Mouse (Mus musculus) heart, embryonic 13.5 days (tissue): ENCODE measurements around the gene P2rx4. TPM values are rescaled to one million over a fixed set of nuclear protein-coding genes. Genes with fewer than 3 reads are reported as not detected.
A peak's percentile ranks its signal among the peaks of the same experiment; 100 is the strongest.

ENCODE experiments used
- ATAC-seq: fragments of 200-750 bp; cut with Nextera tagmentation; 2 replicates; pipeline ENCODE4 v1.8.0; 2017; ENCODE audit warnings: moderate TSS enrichment; ENCODE audit not compliant: insufficient number of reproducible peaks, low FRiP score, low TSS enrichment; ENCODE audit errors: extremely low read depth
- H3K27ac ChIP-seq: fragments of 300-500 bp; sonication (generic); replicated peaks from 2 replicates; pipeline ENCODE4 v1.5.1; 2015; ENCODE audit warnings: moderate library complexity, mild to moderate bottlenecking, inconsistent platforms
- H3K27me3 ChIP-seq: fragments of 300-500 bp; sonication (generic); replicated peaks from 2 replicates; pipeline ENCODE4 v1.6.1; 2015; ENCODE audit warnings: mild to moderate bottlenecking, inconsistent platforms
- H3K36me3 ChIP-seq: fragments of 300-500 bp; sonication (generic); 2 replicates; pipeline ENCODE4 v1.6.1; 2015; ENCODE audit warnings: mild to moderate bottlenecking, inconsistent platforms
- H3K4me1 ChIP-seq: fragments of 300-500 bp; sonication (generic); 2 replicates; pipeline ENCODE4 v1.6.1; 2015; ENCODE audit warnings: inconsistent platforms
- H3K4me2 ChIP-seq: fragments of 300-500 bp; sonication (generic); 2 replicates; pipeline ENCODE4 v1.6.1; 2015; ENCODE audit warnings: inconsistent platforms, mild to moderate bottlenecking, moderate library complexity
- H3K4me3 ChIP-seq: fragments of 300-500 bp; sonication (generic); 2 replicates; pipeline ENCODE4 v1.5.1; 2015; ENCODE audit warnings: moderate library complexity, mild to moderate bottlenecking, inconsistent platforms
- H3K9ac ChIP-seq: fragments of 300-500 bp; sonication (generic); 2 replicates; pipeline ENCODE4 v1.6.1; 2015; ENCODE audit warnings: inconsistent platforms, mild to moderate bottlenecking, moderate library complexity
- H3K9me3 ChIP-seq: fragments of 300-500 bp; sonication (generic); 2 replicates; pipeline ENCODE4 v1.6.1; 2016; ENCODE audit warnings: inconsistent platforms
- WGBS: fragments of 180-500 bp; shearing (Covaris S2); methylation state at CpG from one replicate; pipeline ENCODE4 v1.1.7; 2015; ENCODE audit warnings: mixed read lengths; 5-methylcytosine and 5-hydroxymethylcytosine counted together
- microRNA-seq: library from miRNA; unstranded; fragments of <30 nt; microRNA quantifications from one replicate; pipeline ENCODE4, GENCODE M21; 2016
- polyA plus RNA-seq: library from polyadenylated mRNA; unstranded; fragments of >200 nt; fragmentation: Nextera tagmentation; extraction: Ambion mirVana; gene quantifications from 2 replicates; pipeline ENCODE4 v1.2.1, GENCODE M21; 2015

The P2rx4 gene
- polyA plus RNA-seq, 1 experiment from 2014 or later = 14.4 TPM

DNA sequence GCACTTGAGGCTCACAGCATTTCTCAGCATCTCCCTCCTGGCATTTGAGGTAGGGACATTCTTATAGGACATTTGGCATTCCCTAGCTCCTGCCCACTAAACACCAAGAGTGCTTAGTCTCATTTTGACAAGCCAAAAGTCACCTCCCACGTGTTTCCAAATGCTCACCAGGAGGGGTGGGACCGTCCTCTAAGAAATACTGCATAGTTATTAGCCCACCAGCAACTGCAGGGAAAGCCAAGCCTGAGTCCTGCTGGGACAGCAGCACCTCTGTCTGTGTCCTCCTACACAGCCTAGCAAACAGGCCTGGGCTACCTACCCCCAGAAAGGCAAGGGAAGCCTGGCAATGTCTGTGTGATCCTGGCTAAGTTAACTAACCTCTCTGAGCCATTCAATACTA is 70.0 kb downstream of the P2rx4 start:
- Histone ChIP-seq H3K36me3 (peaks cover 6% of the 10 kb centered on the region), H3K4me1 (peaks cover 29% of the 10 kb centered on the region), H3K9ac (no peak overlapping the region), H3K27me3 (no peaks in the 10 kb centered on the region; the same call in 1 of the 2 replicates), H3K4me2 (no peak overlapping the region), H3K27ac (no peak overlapping the region), H3K9me3 (no peaks in the 10 kb centered on the region), H3K4me3 (no peak overlapping the region)
- 49% methylated on average over 2 of the region's 2 CpGs for WGBS
- ATAC-seq = no peak

DNA sequence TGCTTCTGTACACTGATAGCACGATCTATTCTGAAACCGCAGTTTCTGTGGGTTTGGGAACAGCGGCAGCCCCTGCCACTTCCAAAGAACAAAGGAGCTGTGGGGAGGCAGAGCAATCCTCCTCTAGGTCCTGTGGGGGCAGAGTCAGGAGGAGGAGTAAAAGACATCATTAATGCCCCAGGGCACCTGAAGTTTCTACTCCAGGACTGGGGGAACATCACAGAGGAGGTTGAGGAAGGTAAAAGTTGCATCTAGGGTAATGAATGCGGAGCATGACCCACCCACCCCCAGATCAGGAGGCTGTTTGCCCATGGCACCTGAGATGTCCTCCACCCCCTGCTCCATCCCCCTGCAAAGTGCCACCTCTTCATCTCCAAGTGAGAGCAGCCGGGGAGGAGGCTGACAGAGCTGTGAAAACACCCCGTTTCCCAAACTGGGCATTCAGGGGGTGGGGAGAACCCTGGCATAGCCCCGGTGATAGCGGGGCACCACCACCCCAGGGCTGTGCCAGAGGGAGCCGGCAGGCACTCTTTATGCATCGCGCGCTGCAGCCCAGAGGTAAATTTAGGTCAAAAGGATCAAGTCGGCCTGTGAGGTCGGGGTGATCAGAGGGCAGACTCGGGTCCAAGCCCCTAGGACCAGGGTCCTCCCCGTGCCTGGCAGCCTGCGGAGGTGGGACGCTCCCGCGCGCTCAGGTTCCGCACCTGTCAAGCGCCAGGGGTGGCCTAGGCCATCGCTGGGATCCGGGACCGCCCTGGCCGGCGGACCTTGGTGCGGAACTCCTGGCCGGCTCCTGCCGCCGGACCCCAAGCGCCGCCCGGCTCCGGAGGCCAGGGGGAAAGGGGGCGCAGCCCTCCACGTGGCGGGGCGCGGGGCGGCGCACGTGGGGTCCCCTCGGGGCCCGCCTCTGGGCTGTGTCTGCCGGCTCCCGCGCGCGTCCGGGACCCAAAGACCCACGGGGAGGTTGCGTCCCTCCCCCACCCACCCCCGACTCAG is 71.2 kb downstream of the P2rx4 start:
- H3K36me3 ChIP-seq = no peaks in the 10 kb centered on the region
- WGBS = 4% methylated on average over 48 of the region's 55 CpGs
- peak; percentile 17 for ATAC-seq
- no peaks in the 10 kb centered on the region for H3K9me3 ChIP-seq
- H3K9ac ChIP-seq = peak overlapping the region; percentile 89
- no peaks in the 10 kb centered on the region; the same call in 1 of the 2 replicates for H3K27me3 ChIP-seq
- H3K4me1 ChIP-seq = peaks cover 29% of the 10 kb centered on the region
- H3K27ac ChIP-seq = peak overlapping the region; percentile 24; the same call in 1 of the 2 replicates
- H3K4me2 ChIP-seq = peak overlapping the region; percentile 96
- H3K4me3 ChIP-seq = peak overlapping the region; percentile 75

Small RNA genes within 50 kb of the gene (microRNA-seq; reads per million reads assigned to microRNA genes)
- not detected for gene Mir8115

Other genes starting within 250 kb of the P2rx4 start
- 221 and 227 TPM in 2 replicates for gene Atp2a2, start 205.3 kb upstream of the P2rx4 start, polyA plus RNA-seq
- 23.8 and 30.7 TPM in 2 replicates for gene Ift81, start 93.0 kb upstream of the P2rx4 start, polyA plus RNA-seq
- 1.3 and 1.6 TPM in 2 replicates for gene P2rx7, start 63.6 kb upstream of the P2rx4 start, polyA plus RNA-seq
- 14.0 and 14.5 TPM in 2 replicates for gene Camkk2, start 71.9 kb downstream of the P2rx4 start, polyA plus RNA-seq
- 293 and 310 TPM in 2 replicates for gene Anapc5, start 113.8 kb downstream of the P2rx4 start, polyA plus RNA-seq
- 26.4 and 29.8 TPM in 2 replicates for gene Rnf34, start 142.5 kb downstream of the P2rx4 start, polyA plus RNA-seq